Mouse (Mus musculus) kidney, adult 2 months (tissue): ENCODE measurements around the gene Tha1. TPM values are rescaled to one million over a fixed set of nuclear protein-coding genes. Genes with fewer than 3 reads are reported as not detected.

Experiments used
- DNase-seq: peaks from one replicate; pipeline ENCODE4 v3.0.0; 2021
- H3K27ac ChIP-seq: fragments of 200-500 bp; 2 replicates; pipeline ENCODE4 v1.5.1; 2012; ENCODE audit warnings: low read depth, low read length, control low read depth, inconsistent platforms; ENCODE audit not compliant: insufficient read depth
- H3K27me3 ChIP-seq: fragments of 200-500 bp; replicated peaks from 2 replicates; pipeline ENCODE4 v1.6.1; 2012; ENCODE audit warnings: mild to moderate bottlenecking, moderate library complexity, low read length, inconsistent platforms; ENCODE audit not compliant: control insufficient read depth, insufficient read depth
- H3K36me3 ChIP-seq: fragments of 200-500 bp; 2 replicates; pipeline ENCODE4 v1.6.1; 2012; ENCODE audit warnings: mild to moderate bottlenecking, moderate library complexity, low read length, inconsistent platforms; ENCODE audit not compliant: control insufficient read depth, insufficient read depth
- H3K4me1 ChIP-seq: fragments of 200-500 bp; 2 replicates; pipeline ENCODE4 v1.6.1; 2011; ENCODE audit warnings: low read length; ENCODE audit not compliant: control insufficient read depth, insufficient read depth
- H3K4me3 ChIP-seq: fragments of 200-500 bp; 2 replicates; pipeline ENCODE4 v1.5.1; 2011; ENCODE audit warnings: mild to moderate bottlenecking, low read depth, low read length, control low read depth; ENCODE audit not compliant: insufficient read depth
- CTCF ChIP-seq: fragments of 200-500 bp; conservative IDR thresholded peaks from 2 replicates; pipeline ENCODE4 v1.5.1; 2011; ENCODE audit warnings: low read depth, mild to moderate bottlenecking, control low read depth, low read length, moderate library complexity, mixed read lengths; ENCODE audit not compliant: insufficient read depth, insufficient read length
- POLR2A ChIP-seq: fragments of 200-500 bp; IDR thresholded peaks from one replicate; pipeline ENCODE4 v1.6.1; 2011; ENCODE audit warnings: low read depth, low read length, control low read depth
- WGBS: fragments of 180-500 bp; shearing (Covaris S2); methylation state at CpG from one replicate; pipeline ENCODE4 v1.1.7; 2018; 5-methylcytosine and 5-hydroxymethylcytosine counted together
- polyA plus RNA-seq: library from polyadenylated mRNA; depleted of rRNA; stranded (reverse); fragments of >200 nt; gene quantifications from 2 replicates; pipeline ENCODE4 v1.2.3, GENCODE M21; 2012

Tha1 gene
- polyA plus RNA-seq, 1 experiment: 14.9 TPM

- DNase-seq: peak; percentile 57
- 14% methylated on average over 5 of the region's 5 CpGs for WGBS
- Histone ChIP-seq H3K27ac (peak overlapping the region; percentile 99), H3K27me3 (no peaks in the 10 kb centered on the region), H3K4me3 (peak overlapping the region; percentile 47), H3K36me3 (no peaks in the 10 kb centered on the region), H3K4me1 (peaks cover 61% of the 10 kb centered on the region)
- no peak for TF ChIP-seq POLR2A
- TF ChIP-seq CTCF: no peak
These were observed 47.1 kb downstream of the Tha1 start for GRCm38 (mm10) chr11:117826164-117826563.

- TF ChIP-seq CTCF (no peak), POLR2A (peak; percentile 29)
- Histone ChIP-seq H3K4me3 (peak within 1 kb of the TSS; percentile 47), H3K4me1 (peaks cover 55% of the 10 kb centered on the region), H3K27ac (peak within 1 kb of the TSS; percentile 99), H3K27me3 (no peaks in the 10 kb centered on the region), H3K36me3 (no peaks in the 10 kb centered on the region)
- peak; percentile 92 for DNase-seq
- 1% methylated on average over 34 of the region's 34 CpGs for WGBS
These were observed 47.8 kb downstream of the Tha1 start, which contains the start of the genes Afmid and Tk1 for GRCm38 (mm10) chr11:117825333-117826101. TSS of gene Afmid (plus strand) at chr11:117825924. TSS of gene Tk1 (minus strand) at chr11:117826092.

- TF ChIP-seq POLR2A (no peak), CTCF (peak; percentile 93)
- Histone ChIP-seq H3K4me1 (peaks cover 45% of the 10 kb centered on the region), H3K4me3 (no peak overlapping the region), H3K27ac (no peak overlapping the region), H3K27me3 (no peaks in the 10 kb centered on the region), H3K36me3 (no peaks in the 10 kb centered on the region)
- DNase-seq: peak; percentile 89
- 2% methylated on average over 23 of the region's 23 CpGs for WGBS
These were observed 49.0 kb downstream of the Tha1 start for GRCm38 (mm10) chr11:117824060-117824969.

GRCm38 (mm10) chr11:117823411-117823810 lies 49.9 kb downstream of the Tha1 start:
- no peaks in the 10 kb centered on the region for H3K36me3 ChIP-seq
- TF ChIP-seq CTCF (no peak), POLR2A (no peak)
- no peak for DNase-seq
- 79% methylated on average over 6 of the region's 6 CpGs for WGBS
- H3K4me1 ChIP-seq: peaks cover 35% of the 10 kb centered on the region; the same call in 1 of the 2 replicates
- H3K4me3 ChIP-seq: no peak overlapping the region
- H3K27ac ChIP-seq: no peak overlapping the region
- H3K27me3 ChIP-seq: no peaks in the 10 kb centered on the region

GRCm38 (mm10) chr11:117822728-117823241 lies 50.5 kb downstream of the Tha1 start:
- TF ChIP-seq CTCF: no peak
- TF ChIP-seq POLR2A: no peak
- Histone ChIP-seq H3K36me3 (no peaks in the 10 kb centered on the region), H3K27ac (no peak overlapping the region), H3K27me3 (no peaks in the 10 kb centered on the region), H3K4me1 (peaks cover 29% of the 10 kb centered on the region; the same call in 1 of the 2 replicates), H3K4me3 (no peak overlapping the region)
- peak; percentile 50 for DNase-seq
- WGBS: 43% methylated on average over 7 of the region's 7 CpGs

- no peaks in the 10 kb centered on the region for H3K36me3 ChIP-seq
- no peaks in the 10 kb centered on the region for H3K27me3 ChIP-seq
- no peak overlapping the region for H3K4me3 ChIP-seq
- no peak for DNase-seq
- TF ChIP-seq POLR2A (no peak), CTCF (no peak)
- WGBS: 76% methylated on average over 9 of the region's 9 CpGs
- no peak overlapping the region for H3K27ac ChIP-seq
- H3K4me1 ChIP-seq: peaks cover 20% of the 10 kb centered on the region; the same call in 1 of the 2 replicates
These were observed 51.4 kb downstream of the Tha1 start for GRCm38 (mm10) chr11:117821868-117822267.
